Mouse (Mus musculus) lung, embryonic 15.5 days (tissue): ENCODE data around the gene Banf2. TPM values are rescaled to one million over a fixed set of nuclear protein-coding genes. Genes with fewer than 3 reads are reported as not detected.
A peak's percentile ranks its signal among the peaks of the same experiment; 100 is the strongest.

Experiments
- ATAC-seq: fragments of 200-750 bp; cut with Nextera tagmentation; 2 replicates; pipeline ENCODE4 v1.8.0; 2017; ENCODE audit warnings: moderate number of reproducible peaks, borderline replicate concordance; ENCODE audit not compliant: low FRiP score, low TSS enrichment; ENCODE audit errors: extremely low read depth
- H3K27ac ChIP-seq: fragments of 300-500 bp; sonication (generic); 2 replicates; pipeline ENCODE4 v1.5.1; 2015; ENCODE audit warnings: moderate library complexity, mild to moderate bottlenecking, inconsistent platforms
- H3K27me3 ChIP-seq: fragments of 300-500 bp; sonication (generic); 2 replicates; pipeline ENCODE4 v1.6.1; 2015; ENCODE audit warnings: inconsistent platforms
- H3K36me3 ChIP-seq: fragments of 300-500 bp; sonication (generic); 2 replicates; pipeline ENCODE4 v1.6.1; 2015; ENCODE audit warnings: inconsistent platforms
- H3K4me1 ChIP-seq: fragments of 300-500 bp; sonication (generic); 2 replicates; pipeline ENCODE4 v1.6.1; 2015; ENCODE audit warnings: inconsistent platforms
- H3K4me2 ChIP-seq: fragments of 300-500 bp; sonication (generic); 2 replicates; pipeline ENCODE4 v1.6.1; 2015; ENCODE audit warnings: inconsistent platforms, mild to moderate bottlenecking, moderate library complexity
- H3K4me3 ChIP-seq: fragments of 300-500 bp; sonication (generic); 2 replicates; pipeline ENCODE4 v1.5.1; 2015; ENCODE audit warnings: mild to moderate bottlenecking, inconsistent platforms
- H3K9ac ChIP-seq: fragments of 300-500 bp; sonication (generic); 2 replicates; pipeline ENCODE4 v1.6.1; 2015; ENCODE audit warnings: inconsistent platforms
- H3K9me3 ChIP-seq: fragments of 300-500 bp; sonication (generic); 2 replicates; pipeline ENCODE4 v1.6.1; 2016; ENCODE audit warnings: inconsistent platforms
- WGBS: fragments of 180-500 bp; shearing (Covaris S2); methylation state at CpG from one replicate; pipeline ENCODE4 v1.1.7; 2015; 5-methylcytosine and 5-hydroxymethylcytosine counted together
- polyA plus RNA-seq: library from polyadenylated mRNA; unstranded; fragments of >200 nt; fragmentation: Nextera tagmentation; extraction: Ambion mirVana; gene quantifications from 2 replicates; pipeline ENCODE4 v1.2.1, GENCODE M21; 2015

The Banf2 gene
- polyA plus RNA-seq, 1 experiment from 2014 or later: not detected

GRCm38 (mm10) chr2:144072642-144073041 is 39.8 kb downstream of the Banf2 start:
- no peak for ATAC-seq
- no peaks in the 10 kb centered on the region for H3K9me3 ChIP-seq
- H3K27me3 ChIP-seq: no peaks in the 10 kb centered on the region
- WGBS: 46% methylated on average over 7 of the region's 7 CpGs
- no peak overlapping the region for H3K9ac ChIP-seq
- H3K4me1 ChIP-seq: no peaks in the 10 kb centered on the region
- H3K4me3 ChIP-seq: no peak overlapping the region
- no peak overlapping the region for H3K27ac ChIP-seq
- H3K4me2 ChIP-seq: no peak overlapping the region
- no peaks in the 10 kb centered on the region for H3K36me3 ChIP-seq

GRCm38 (mm10) chr2:144074059-144074458 is 41.2 kb downstream of the Banf2 start:
- no peak for ATAC-seq
- no peak overlapping the region for H3K9ac ChIP-seq
- no peak overlapping the region for H3K4me3 ChIP-seq
- H3K27me3 ChIP-seq: no peaks in the 10 kb centered on the region
- H3K4me1 ChIP-seq: no peaks in the 10 kb centered on the region
- H3K36me3 ChIP-seq: no peaks in the 10 kb centered on the region
- H3K27ac ChIP-seq: no peak overlapping the region
- 95% methylated on average over 5 of the region's 5 CpGs for WGBS
- no peak overlapping the region for H3K4me2 ChIP-seq
- no peaks in the 10 kb centered on the region for H3K9me3 ChIP-seq

DNA sequence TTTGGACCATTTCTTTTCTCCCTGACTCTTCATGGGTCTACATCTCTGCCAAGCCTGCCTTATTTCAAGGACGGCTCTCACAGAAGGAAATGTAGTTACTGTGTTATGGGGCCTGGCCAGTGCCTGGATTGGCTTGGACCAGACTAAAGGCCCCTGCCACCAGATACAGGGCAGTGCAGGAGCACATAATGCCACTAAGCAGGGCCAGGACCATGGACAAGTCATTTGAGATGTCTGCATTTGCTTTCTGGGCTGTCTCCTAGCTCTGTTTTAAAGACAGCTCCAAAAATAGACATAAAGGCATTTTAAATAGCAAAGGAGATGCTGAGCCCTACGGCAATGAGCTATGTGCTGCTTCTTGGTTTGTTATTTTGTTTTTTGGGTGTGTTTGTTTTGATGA is 43.8 kb downstream of the Banf2 start:
- WGBS: 72% methylated on average over 2 of the region's 2 CpGs
- Histone ChIP-seq H3K27me3 (no peaks in the 10 kb centered on the region), H3K9ac (no peak overlapping the region), H3K36me3 (no peaks in the 10 kb centered on the region), H3K27ac (no peak overlapping the region), H3K4me2 (no peak overlapping the region), H3K4me1 (no peaks in the 10 kb centered on the region), H3K4me3 (no peak overlapping the region), H3K9me3 (no peaks in the 10 kb centered on the region)
- ATAC-seq: no peak

DNA sequence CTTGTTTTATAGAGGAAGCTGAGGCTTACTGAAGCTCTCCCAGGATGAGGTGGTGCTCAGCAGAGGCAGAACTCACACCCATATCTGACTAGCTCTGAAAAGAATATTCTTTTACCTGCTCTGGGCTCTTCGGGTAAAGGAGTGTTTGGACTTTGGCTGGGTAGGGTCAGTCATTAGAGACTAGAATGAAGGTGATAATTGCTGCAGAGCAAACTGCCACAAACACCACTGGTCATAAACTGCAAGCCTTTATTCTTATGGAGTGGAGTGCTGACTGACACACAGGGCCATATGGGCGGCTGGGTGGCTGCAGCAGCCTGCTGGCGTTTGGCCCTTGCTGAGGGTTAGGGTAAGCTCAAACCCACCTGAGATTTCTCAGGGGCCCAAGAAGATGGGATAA is 46.0 kb downstream of the Banf2 start:
- Histone ChIP-seq H3K36me3 (no peaks in the 10 kb centered on the region), H3K4me3 (no peak overlapping the region), H3K9me3 (no peaks in the 10 kb centered on the region), H3K4me1 (no peaks in the 10 kb centered on the region), H3K9ac (no peak overlapping the region), H3K27ac (no peak overlapping the region), H3K27me3 (no peaks in the 10 kb centered on the region), H3K4me2 (no peak overlapping the region)
- WGBS: 67% methylated on average over 3 of the region's 3 CpGs
- ATAC-seq: no peak

- Histone ChIP-seq H3K4me2 (0 out of 2 replicates have a peak overlapping the region, but pooled peaks have one; percentile 1), H3K4me1 (peaks cover 15% of the 10 kb centered on the region), H3K9me3 (no peaks in the 10 kb centered on the region), H3K36me3 (no peaks in the 10 kb centered on the region), H3K27me3 (no peaks in the 10 kb centered on the region), H3K4me3 (no peak overlapping the region), H3K9ac (no peak overlapping the region), H3K27ac (peak overlapping the region; percentile 66)
- peak; percentile 59 for ATAC-seq
- 21% methylated on average over 18 of the region's 18 CpGs for WGBS
These were observed 53.5 kb downstream of the Banf2 start for GRCm38 (mm10) chr2:144086183-144086847.

GRCm38 (mm10) chr2:144087899-144088584 is 55.2 kb downstream of the Banf2 start:
- no peak for ATAC-seq
- Histone ChIP-seq H3K4me2 (no peak overlapping the region), H3K36me3 (no peaks in the 10 kb centered on the region), H3K4me1 (peaks cover 15% of the 10 kb centered on the region), H3K27ac (no peak overlapping the region), H3K27me3 (no peaks in the 10 kb centered on the region), H3K9ac (no peak overlapping the region), H3K4me3 (no peak overlapping the region), H3K9me3 (no peaks in the 10 kb centered on the region)
- 18% methylated on average over 9 of the region's 9 CpGs for WGBS

DNA sequence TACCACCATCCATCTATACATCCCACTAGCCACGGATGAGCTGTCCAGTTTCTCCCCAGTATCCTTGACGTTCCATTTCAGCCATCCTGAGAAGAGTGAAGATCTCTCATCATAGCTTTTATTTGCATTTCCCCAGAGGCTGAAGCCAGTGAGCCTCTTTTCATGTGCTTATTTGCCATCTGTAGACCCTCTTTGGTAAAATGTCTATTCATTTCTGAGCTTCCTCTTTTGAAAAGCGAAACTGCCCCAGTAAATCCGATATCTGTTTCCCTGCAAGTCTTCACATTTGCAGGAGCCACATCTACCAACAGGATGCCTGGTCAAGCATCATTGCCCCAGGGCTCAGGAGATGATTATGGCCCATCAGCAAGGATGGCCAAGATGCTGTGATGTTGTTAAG is 59.9 kb downstream of the Banf2 start:
- WGBS: 74% methylated on average over 4 of the region's 4 CpGs

DNA sequence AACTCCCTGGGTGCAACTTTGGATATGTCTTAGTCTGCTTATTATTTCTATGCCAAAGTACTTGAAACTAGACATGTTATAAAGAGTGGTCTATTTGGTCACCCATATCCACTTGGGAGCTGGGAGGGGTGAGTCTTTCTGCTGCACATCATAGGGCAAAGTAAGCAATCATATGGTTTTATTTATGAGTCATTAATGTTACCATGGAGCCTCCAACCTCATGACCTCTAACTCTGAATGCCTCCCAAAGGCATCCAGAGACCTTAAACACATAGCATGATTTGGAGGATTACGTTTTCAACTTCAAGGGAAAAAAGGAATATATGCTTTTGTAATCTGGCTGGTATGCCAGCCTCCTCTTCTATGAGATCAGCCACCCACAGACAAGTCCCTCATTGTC is 61.9 kb downstream of the Banf2 start:
- H3K9me3 ChIP-seq: no peaks in the 10 kb centered on the region
- no peaks in the 10 kb centered on the region for H3K27me3 ChIP-seq
- H3K27ac ChIP-seq: no peak overlapping the region
- H3K9ac ChIP-seq: no peak overlapping the region
- WGBS: 58% methylated on average over 1 of the region's 1 CpGs
- no peak overlapping the region for H3K4me2 ChIP-seq
- no peak for ATAC-seq
- H3K4me1 ChIP-seq: no peaks in the 10 kb centered on the region
- no peak overlapping the region for H3K4me3 ChIP-seq
- H3K36me3 ChIP-seq: no peaks in the 10 kb centered on the region

More for the DNA sequence above, 59.9 kb downstream of the Banf2 start:
- Histone ChIP-seq H3K4me1 (peaks cover 3% of the 10 kb centered on the region; the same call in 1 of the 2 replicates), H3K9ac (no peak overlapping the region), H3K27ac (no peak overlapping the region), H3K27me3 (no peaks in the 10 kb centered on the region), H3K4me2 (no peak overlapping the region), H3K9me3 (no peaks in the 10 kb centered on the region), H3K4me3 (no peak overlapping the region), H3K36me3 (no peaks in the 10 kb centered on the region)
- no peak for ATAC-seq

DNA sequence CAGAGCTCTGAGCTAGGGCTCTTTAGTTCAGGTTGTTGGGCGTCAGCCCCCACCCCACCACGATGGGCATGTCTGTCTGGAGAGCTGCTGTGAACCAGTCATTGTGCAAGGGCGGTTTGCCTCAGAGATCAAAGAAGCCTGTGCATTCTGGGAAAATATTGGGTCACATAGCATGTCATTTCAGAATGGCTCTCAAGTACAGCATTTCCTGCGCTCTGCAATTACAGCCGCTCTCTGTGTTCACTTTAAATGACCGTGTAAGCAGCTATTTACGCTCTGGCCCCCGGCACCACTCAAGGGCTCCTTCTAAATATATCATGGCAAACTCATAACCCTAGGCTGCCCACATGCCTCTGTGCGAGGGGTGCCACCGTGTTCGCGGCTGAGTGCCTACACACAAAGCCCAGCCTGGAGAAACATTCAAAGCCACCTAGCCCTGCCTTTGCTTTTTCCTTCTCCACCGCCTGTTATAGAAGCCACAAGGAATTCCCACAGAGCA is 68.7 kb downstream of the Banf2 start:
- Histone ChIP-seq H3K4me3 (no peak overlapping the region), H3K4me1 (no peaks in the 10 kb centered on the region), H3K27ac (no peak overlapping the region), H3K36me3 (no peaks in the 10 kb centered on the region), H3K9ac (no peak overlapping the region), H3K9me3 (no peaks in the 10 kb centered on the region), H3K27me3 (no peaks in the 10 kb centered on the region), H3K4me2 (no peak overlapping the region)
- no peak for ATAC-seq
- WGBS: 71% methylated on average over 13 of the region's 13 CpGs

DNA sequence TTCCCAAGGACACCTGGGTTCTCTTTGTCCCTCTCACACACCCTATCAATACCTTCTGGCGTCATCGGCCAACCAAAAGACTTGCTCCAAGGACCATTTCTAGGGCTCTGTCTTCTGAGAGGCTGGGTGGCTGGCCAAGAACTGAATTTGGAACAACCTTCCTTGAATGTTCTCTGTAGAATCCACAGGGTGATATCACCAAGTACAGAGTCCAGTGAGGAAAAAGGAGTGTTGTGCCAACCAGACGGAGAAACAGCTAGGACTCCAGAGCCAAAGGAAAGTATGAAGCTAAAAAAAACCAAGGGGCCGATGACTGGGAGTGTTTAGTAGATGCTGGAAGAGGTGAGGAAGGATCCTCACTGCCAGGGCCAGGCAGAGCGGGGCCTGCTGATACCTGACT is 74.5 kb downstream of the Banf2 start:
- WGBS: 82% methylated on average over 5 of the region's 5 CpGs

GRCm38 (mm10) chr2:144107810-144108209 is 75.0 kb downstream of the Banf2 start:
- H3K4me3 ChIP-seq: no peak overlapping the region
- no peak overlapping the region for H3K9ac ChIP-seq
- H3K27ac ChIP-seq: no peak overlapping the region
- H3K4me1 ChIP-seq: no peaks in the 10 kb centered on the region
- H3K9me3 ChIP-seq: no peaks in the 10 kb centered on the region
- WGBS: 49% methylated on average over 2 of the region's 2 CpGs
- no peaks in the 10 kb centered on the region for H3K36me3 ChIP-seq
- no peak for ATAC-seq
- H3K4me2 ChIP-seq: no peak overlapping the region
- no peaks in the 10 kb centered on the region for H3K27me3 ChIP-seq

More for the DNA sequence above, 74.5 kb downstream of the Banf2 start:
- ATAC-seq: no peak
- Histone ChIP-seq H3K4me3 (no peak overlapping the region), H3K27me3 (no peaks in the 10 kb centered on the region), H3K27ac (no peak overlapping the region), H3K9me3 (no peaks in the 10 kb centered on the region), H3K9ac (no peak overlapping the region), H3K4me1 (no peaks in the 10 kb centered on the region), H3K36me3 (no peaks in the 10 kb centered on the region), H3K4me2 (no peak overlapping the region)

DNA sequence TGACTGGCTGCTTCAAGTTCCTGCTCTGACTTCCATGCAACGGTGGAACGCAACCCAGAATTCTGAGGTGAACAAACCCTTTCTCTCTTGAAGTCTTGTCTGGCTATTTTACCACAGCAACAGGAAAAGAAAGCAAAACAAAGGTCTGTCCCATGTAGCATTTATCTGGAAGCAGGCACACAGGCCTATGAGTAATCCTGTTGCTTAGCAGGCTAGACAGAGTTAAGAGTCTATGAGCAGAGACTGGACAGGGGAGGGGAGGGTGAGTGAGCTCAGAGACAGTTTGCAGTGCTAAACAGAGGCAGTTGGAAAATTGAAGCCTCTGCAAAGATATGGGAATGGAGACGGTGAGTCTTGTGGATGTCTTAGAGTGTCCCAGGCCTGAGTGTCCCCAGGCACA is 75.5 kb downstream of the Banf2 start:
- 76% methylated on average over 3 of the region's 3 CpGs for WGBS
- H3K9ac ChIP-seq: no peak overlapping the region
- no peak for ATAC-seq
- no peaks in the 10 kb centered on the region for H3K9me3 ChIP-seq
- no peak overlapping the region for H3K4me2 ChIP-seq
- H3K27me3 ChIP-seq: no peaks in the 10 kb centered on the region
- H3K4me3 ChIP-seq: no peak overlapping the region
- H3K27ac ChIP-seq: no peak overlapping the region
- no peaks in the 10 kb centered on the region for H3K36me3 ChIP-seq
- no peaks in the 10 kb centered on the region for H3K4me1 ChIP-seq
